In the genomic region with DNA sequence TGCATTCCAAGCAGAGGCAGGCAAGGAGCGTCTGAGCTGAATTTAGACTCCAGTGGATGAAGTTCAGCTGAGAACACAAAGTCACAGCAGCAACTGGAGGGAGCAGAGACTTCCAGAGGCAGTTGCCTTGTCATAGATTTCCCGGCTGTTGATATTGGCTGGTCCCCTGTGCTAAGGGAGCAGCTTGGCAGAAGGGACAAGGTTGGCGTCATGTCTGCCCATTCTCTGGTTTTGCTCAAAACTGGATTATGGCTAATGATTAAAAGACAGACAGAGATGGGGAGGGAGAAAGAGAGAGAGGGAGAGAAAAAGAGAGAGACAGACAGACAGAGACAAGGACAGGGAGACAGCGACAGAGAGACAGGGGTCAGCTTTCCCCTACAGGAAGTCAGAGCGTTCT, we compare ENCODE assay signal across 23 mouse cellular contexts.
DNase-seq lines count a peak whose midpoint lies in the region; ATAC-seq lines count a peak whose summit lies in the region.
"Had no signal": no experiment of that assay in that cellular context is flagged by ENCODE, and none has a peak within 500 bp of the region (broad histone marks: within the 10 kb centered on the region; RNA-seq: fewer than 3 reads in every experiment).

No protein-coding gene starts in this region.

- H3K27ac ChIP-seq in heart, embryonic 10.5 days = peak overlapping the region; percentile 59; the same call in 1 of the 2 replicates
- H3K27ac ChIP-seq in heart, embryonic 14.5 days (replicated peaks in 1 of 2; ENCODE audit: control insufficient read depth in 1 of 2, insufficient read depth in 1 of 2, low read depth in 2 of 2, low read length in 2 of 2) = peak overlapping the region; percentile 19 to 58; a peak in 3 of 4 replicates
- H3K27ac ChIP-seq in midbrain, embryonic 11.5 days (ENCODE audit: low read depth, low read length) = no peak overlapping the region
- H3K27ac ChIP-seq in midbrain, embryonic 10.5 days (replicated peaks) = no peak overlapping the region
- H3K27ac ChIP-seq: embryonic facial prominence, embryonic 12.5 days; embryonic facial prominence, embryonic 15.5 days; hindbrain, embryonic 12.5 days; hindbrain, embryonic 15.5 days had no signal

- no peak for DNase-seq in heart, embryonic 10.5 days (ENCODE audit: low spot score)
- DNase-seq in heart, postnatal 4 days = no peak
- no peak for DNase-seq in heart, adult 11 months
- peak; percentile 26 to 30 for DNase-seq in heart, postnatal 10 days
- DNase-seq in heart, adult 18-20 months = no peak
- peak; percentile 33 for DNase-seq in midbrain, embryonic 11.5 days (ENCODE audit: low spot score, missing footprints)
- no peak for DNase-seq in midbrain, embryonic 10.5 days (ENCODE audit: low spot score)
- DNase-seq: adrenal gland, adult 2 months; adrenal gland, postnatal 14 days; cerebellum, adult 11 months; cerebellum, adult 2 months; cerebellum, adult 9-11 months; cerebellum, postnatal 25 days; forebrain, postnatal 0 days; gastrocnemius, postnatal 25 days; kidney, adult 2 months had no signal

- H3K4me3 ChIP-seq in heart, embryonic 10.5 days = no peak overlapping the region
- H3K4me3 ChIP-seq in heart, embryonic 14.5 days (ENCODE audit: control insufficient read depth in 1 of 2, insufficient read depth in 1 of 2, low read depth in 1 of 2, low read length in 2 of 2) = no peak overlapping the region
- no peak overlapping the region for H3K4me3 ChIP-seq in midbrain, embryonic 11.5 days (ENCODE audit: low read depth, low read length)
- H3K4me3 ChIP-seq in midbrain, embryonic 10.5 days = no peak overlapping the region
- H3K4me3 ChIP-seq: embryonic facial prominence, embryonic 12.5 days; embryonic facial prominence, embryonic 15.5 days; hindbrain, embryonic 12.5 days; hindbrain, embryonic 15.5 days had no signal

- H3K4me2 ChIP-seq in heart, embryonic 14.5 days (ENCODE audit: low read length) = no peak overlapping the region
- H3K4me2 ChIP-seq in midbrain, embryonic 11.5 days = no peak overlapping the region
- H3K4me2 ChIP-seq: embryonic facial prominence, embryonic 12.5 days; embryonic facial prominence, embryonic 15.5 days; hindbrain, embryonic 12.5 days; hindbrain, embryonic 15.5 days had no signal

- intact Hi-C loops in heart, postnatal 10 days (cut with DNase I) = loop anchor here (5.0 kb wide), 1 partner anchor 322 kb away; no protein-coding TSS in a partner anchor

- WGBS in heart, embryonic 10.5 days = 71% methylated on average over 5 of the region's 5 CpGs
- WGBS in heart, embryonic 14.5 days = 56% methylated on average over 5 of the region's 5 CpGs
- 91% methylated on average over 5 of the region's 5 CpGs for WGBS in midbrain, embryonic 11.5 days
- 93% methylated on average over 5 of the region's 5 CpGs for WGBS in midbrain, embryonic 10.5 days

- H3K27me3 ChIP-seq in heart, embryonic 10.5 days (ENCODE audit: insufficient read depth, poor library complexity, severe bottlenecking) = no peaks in the 10 kb centered on the region
- no peaks in the 10 kb centered on the region for H3K27me3 ChIP-seq in heart, embryonic 14.5 days (ENCODE audit: control insufficient read depth, insufficient read depth, low read length)
- no peaks in the 10 kb centered on the region for H3K27me3 ChIP-seq in midbrain, embryonic 11.5 days (ENCODE audit: control insufficient read depth, insufficient read depth, low read length)
- no peaks in the 10 kb centered on the region for H3K27me3 ChIP-seq in midbrain, embryonic 10.5 days (ENCODE audit: low read depth, poor library complexity, severe bottlenecking)
- H3K27me3 ChIP-seq: embryonic facial prominence, embryonic 12.5 days; embryonic facial prominence, embryonic 15.5 days; hindbrain, embryonic 12.5 days; hindbrain, embryonic 15.5 days had no signal

- peaks cover 22% of the 10 kb centered on the region for H3K4me1 ChIP-seq in heart, embryonic 10.5 days
- H3K4me1 ChIP-seq in heart, embryonic 14.5 days (ENCODE audit: control insufficient read depth in 2 of 2, insufficient read depth in 2 of 2, low read length in 2 of 2) = peaks cover 19 to 22% of the 10 kb centered on the region in 2 experiments
- no peaks in the 10 kb centered on the region for H3K4me1 ChIP-seq in midbrain, embryonic 11.5 days (ENCODE audit: control insufficient read depth, insufficient read depth, low read length)
- H3K4me1 ChIP-seq in midbrain, embryonic 10.5 days = no peaks in the 10 kb centered on the region
- H3K4me1 ChIP-seq: embryonic facial prominence, embryonic 15.5 days had no signal

- no peak overlapping the region for H3K9ac ChIP-seq in heart, embryonic 14.5 days (ENCODE audit: low read length)
- no peak overlapping the region for H3K9ac ChIP-seq in midbrain, embryonic 11.5 days (ENCODE audit: low read length)
- H3K9ac ChIP-seq: embryonic facial prominence, embryonic 12.5 days; embryonic facial prominence, embryonic 15.5 days; forebrain, postnatal 0 days; hindbrain, embryonic 12.5 days; hindbrain, embryonic 15.5 days had no signal

- no peak for ATAC-seq in heart, embryonic 14.5 days (ENCODE audit: insufficient number of reproducible peaks, insufficient read depth, low FRiP score, low read depth)
- no peak for ATAC-seq in midbrain, embryonic 11.5 days (ENCODE audit: low FRiP score)
- ATAC-seq: forebrain, embryonic 14.5 days; forebrain, postnatal 0 days; intestine, postnatal 0 days had no signal

- H3K36me3 ChIP-seq in heart, embryonic 10.5 days = no peaks in the 10 kb centered on the region
- no peaks in the 10 kb centered on the region for H3K36me3 ChIP-seq in heart, embryonic 14.5 days (ENCODE audit: control insufficient read depth, insufficient read depth, low read length)
- H3K36me3 ChIP-seq in midbrain, embryonic 11.5 days (ENCODE audit: control insufficient read depth, insufficient read depth, low read length) = no peaks in the 10 kb centered on the region
- H3K36me3 ChIP-seq in midbrain, embryonic 10.5 days = no peaks in the 10 kb centered on the region
- H3K36me3 ChIP-seq: embryonic facial prominence, embryonic 12.5 days; embryonic facial prominence, embryonic 15.5 days; hindbrain, embryonic 12.5 days; hindbrain, embryonic 15.5 days had no signal

- no peaks in the 10 kb centered on the region for H3K9me3 ChIP-seq in heart, embryonic 10.5 days
- no peaks in the 10 kb centered on the region for H3K9me3 ChIP-seq in heart, embryonic 14.5 days (ENCODE audit: control insufficient read depth, low read length)
- H3K9me3 ChIP-seq in midbrain, embryonic 11.5 days (ENCODE audit: control insufficient read depth, low read length) = no peaks in the 10 kb centered on the region
- no peaks in the 10 kb centered on the region for H3K9me3 ChIP-seq in midbrain, embryonic 10.5 days (replicated peaks)
- H3K9me3 ChIP-seq: embryonic facial prominence, embryonic 12.5 days; embryonic facial prominence, embryonic 15.5 days; hindbrain, embryonic 12.5 days; hindbrain, embryonic 15.5 days had no signal

Comparison
In these comparisons a context has a peak if more than half of its experiments do, and no peak if none do; other contexts are left out.
1. DNase-seq: peak in heart, postnatal 10 days (2 of 2) and midbrain, embryonic 11.5 days (single experiment); none in heart, embryonic 10.5 days (single experiment), heart, postnatal 4 days (single experiment), heart, adult 11 months (single experiment), heart, adult 18-20 months (0 of 2) and midbrain, embryonic 10.5 days (single experiment).
2. H3K27ac ChIP-seq: peak in heart, embryonic 10.5 days (single experiment) and heart, embryonic 14.5 days (2 of 2); none in midbrain, embryonic 11.5 days (single experiment) and midbrain, embryonic 10.5 days (single experiment).